Mouse (Mus musculus): ENCODE results near the gene Ryk. TPM values are rescaled to one million over a fixed set of nuclear protein-coding genes. Genes with fewer than 3 reads are reported as not detected.
A peak's percentile ranks its signal among the peaks of the same experiment; 100 is the strongest.

The Ryk gene
- polyA plus RNA-seq, 1 experiment from 2014 or later, result 12.9 TPM

- Histone ChIP-seq H3K27ac (replicated peaks) (no peak overlapping the region), H3K4me3 (no peak overlapping the region), H3K9me3 (replicated peaks) (peaks cover 18% of the 10 kb centered on the region), H3K27me3 (ENCODE audit: low read depth, poor library complexity, severe bottlenecking) (no peaks in the 10 kb centered on the region), H3K36me3 (peaks cover 48% of the 10 kb centered on the region), H3K4me1 (peaks cover 24% of the 10 kb centered on the region)
- 88% methylated on average over 7 of the region's 7 CpGs for WGBS
- DNase-seq (ENCODE audit: low spot score), result no peak
Observed at GRCm38 (mm10) chr9:102861789-102862188, 27.1 kb downstream of the Ryk start.

DNA sequence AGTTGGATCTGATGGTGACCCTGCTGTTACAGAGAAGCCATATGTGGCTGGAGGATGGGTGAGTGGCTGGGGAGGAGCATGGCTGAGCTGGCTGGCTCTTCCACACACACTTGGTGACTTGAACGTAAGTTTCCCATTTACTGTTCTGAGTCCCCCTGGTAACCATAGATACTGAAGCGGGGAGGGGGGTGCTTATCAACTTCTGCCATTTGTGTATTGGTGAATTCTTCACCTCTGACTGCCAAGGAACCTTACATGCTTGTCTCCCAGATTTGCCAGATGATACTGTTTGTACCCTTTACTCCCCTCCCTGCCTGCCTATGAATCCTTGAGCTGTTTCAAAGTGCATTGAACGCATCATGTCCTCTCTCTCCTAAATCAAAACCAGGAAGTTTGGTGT is 27.5 kb downstream of the Ryk start:
- no peak overlapping the region for H3K4me3 ChIP-seq
- H3K4me1 ChIP-seq, result peaks cover 24% of the 10 kb centered on the region
- peaks cover 14% of the 10 kb centered on the region for H3K9me3 ChIP-seq (replicated peaks)
- H3K27ac ChIP-seq (replicated peaks), result no peak overlapping the region
- peaks cover 44% of the 10 kb centered on the region for H3K36me3 ChIP-seq
- 87% methylated on average over 3 of the region's 3 CpGs for WGBS
- H3K27me3 ChIP-seq (ENCODE audit: low read depth, poor library complexity, severe bottlenecking), result no peaks in the 10 kb centered on the region
- no peak for DNase-seq (ENCODE audit: low spot score)

- no peak for DNase-seq (ENCODE audit: low spot score)
- no peaks in the 10 kb centered on the region for H3K27me3 ChIP-seq (ENCODE audit: low read depth, poor library complexity, severe bottlenecking)
- peaks cover 42% of the 10 kb centered on the region for H3K36me3 ChIP-seq
- H3K4me1 ChIP-seq, result peaks cover 24% of the 10 kb centered on the region
- peaks cover 5% of the 10 kb centered on the region for H3K9me3 ChIP-seq (replicated peaks)
- H3K27ac ChIP-seq (replicated peaks), result peak overlapping the region; percentile 52; the same call in 1 of the 2 replicates
- WGBS, result 81% methylated on average over 14 of the region's 14 CpGs
- H3K4me3 ChIP-seq, result no peak overlapping the region
Observed at GRCm38 (mm10) chr9:102863876-102864545, 29.3 kb downstream of the Ryk start.

GRCm38 (mm10) chr9:102864931-102865330 is 30.2 kb downstream of the Ryk start:
- Histone ChIP-seq H3K4me3 (no peak overlapping the region), H3K27ac (replicated peaks) (peak overlapping the region; percentile 11; the same call in 1 of the 2 replicates), H3K36me3 (peaks cover 46% of the 10 kb centered on the region), H3K9me3 (replicated peaks) (no peaks in the 10 kb centered on the region), H3K4me1 (peaks cover 24% of the 10 kb centered on the region), H3K27me3 (ENCODE audit: low read depth, poor library complexity, severe bottlenecking) (no peaks in the 10 kb centered on the region)
- no peak for DNase-seq (ENCODE audit: low spot score)
- 70% methylated on average over 8 of the region's 8 CpGs for WGBS

- DNase-seq (ENCODE audit: low spot score), result no peak
- H3K27ac ChIP-seq (replicated peaks), result no peak overlapping the region
- no peak overlapping the region for H3K4me3 ChIP-seq
- peaks cover 24% of the 10 kb centered on the region for H3K4me1 ChIP-seq
- WGBS, result 81% methylated on average over 12 of the region's 12 CpGs
- no peaks in the 10 kb centered on the region for H3K9me3 ChIP-seq (replicated peaks)
- H3K36me3 ChIP-seq, result peaks cover 58% of the 10 kb centered on the region
- H3K27me3 ChIP-seq (ENCODE audit: low read depth, poor library complexity, severe bottlenecking), result no peaks in the 10 kb centered on the region
Observed at GRCm38 (mm10) chr9:102865946-102866737, 31.4 kb downstream of the Ryk start.

- H3K27me3 ChIP-seq (ENCODE audit: low read depth, poor library complexity, severe bottlenecking), result no peaks in the 10 kb centered on the region
- H3K4me3 ChIP-seq, result no peak overlapping the region
- DNase-seq (ENCODE audit: low spot score), result peak; percentile 68
- H3K4me1 ChIP-seq, result peaks cover 24% of the 10 kb centered on the region
- peaks cover 61% of the 10 kb centered on the region for H3K36me3 ChIP-seq
- WGBS, result 5% methylated on average over 4 of the region's 4 CpGs
- H3K9me3 ChIP-seq (replicated peaks), result no peaks in the 10 kb centered on the region
- H3K27ac ChIP-seq (replicated peaks), result no peak overlapping the region
Observed at GRCm38 (mm10) chr9:102866893-102867292, 32.2 kb downstream of the Ryk start.

DNA sequence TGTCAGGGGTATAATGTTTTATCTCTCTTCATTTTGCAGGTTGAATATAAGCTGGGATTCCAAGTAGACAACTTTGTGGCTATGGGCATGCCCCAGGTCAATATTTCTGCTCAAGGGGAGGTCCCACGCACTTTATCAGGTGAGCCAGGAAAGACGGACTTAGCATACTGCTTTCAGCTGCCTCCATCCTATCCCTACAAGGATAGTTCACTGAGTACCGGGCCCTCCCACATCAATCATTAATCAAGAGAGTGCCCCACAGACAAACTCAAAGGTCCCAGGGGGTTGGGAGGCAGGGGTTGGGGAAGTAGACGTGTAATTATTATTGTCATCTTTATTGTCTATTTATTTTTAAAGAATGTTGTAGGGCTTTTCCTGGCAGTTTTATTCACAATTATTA is 32.8 kb downstream of the Ryk start:
- no peaks in the 10 kb centered on the region for H3K27me3 ChIP-seq (ENCODE audit: low read depth, poor library complexity, severe bottlenecking)
- DNase-seq (ENCODE audit: low spot score), result no peak
- no peak overlapping the region for H3K4me3 ChIP-seq
- 94% methylated on average over 4 of the region's 4 CpGs for WGBS
- no peak overlapping the region for H3K27ac ChIP-seq (replicated peaks)
- peaks cover 24% of the 10 kb centered on the region for H3K4me1 ChIP-seq
- no peaks in the 10 kb centered on the region for H3K9me3 ChIP-seq (replicated peaks)
- peaks cover 63% of the 10 kb centered on the region for H3K36me3 ChIP-seq

GRCm38 (mm10) chr9:102868451-102868850 is 33.7 kb downstream of the Ryk start:
- H3K27ac ChIP-seq (replicated peaks), result no peak overlapping the region
- H3K4me3 ChIP-seq, result no peak overlapping the region
- H3K9me3 ChIP-seq (replicated peaks), result no peaks in the 10 kb centered on the region
- H3K4me1 ChIP-seq, result peaks cover 23% of the 10 kb centered on the region
- WGBS, result 93% methylated on average over 7 of the region's 7 CpGs
- no peaks in the 10 kb centered on the region for H3K27me3 ChIP-seq (ENCODE audit: low read depth, poor library complexity, severe bottlenecking)
- H3K36me3 ChIP-seq, result peaks cover 67% of the 10 kb centered on the region
- no peak for DNase-seq (ENCODE audit: low spot score)

DNA sequence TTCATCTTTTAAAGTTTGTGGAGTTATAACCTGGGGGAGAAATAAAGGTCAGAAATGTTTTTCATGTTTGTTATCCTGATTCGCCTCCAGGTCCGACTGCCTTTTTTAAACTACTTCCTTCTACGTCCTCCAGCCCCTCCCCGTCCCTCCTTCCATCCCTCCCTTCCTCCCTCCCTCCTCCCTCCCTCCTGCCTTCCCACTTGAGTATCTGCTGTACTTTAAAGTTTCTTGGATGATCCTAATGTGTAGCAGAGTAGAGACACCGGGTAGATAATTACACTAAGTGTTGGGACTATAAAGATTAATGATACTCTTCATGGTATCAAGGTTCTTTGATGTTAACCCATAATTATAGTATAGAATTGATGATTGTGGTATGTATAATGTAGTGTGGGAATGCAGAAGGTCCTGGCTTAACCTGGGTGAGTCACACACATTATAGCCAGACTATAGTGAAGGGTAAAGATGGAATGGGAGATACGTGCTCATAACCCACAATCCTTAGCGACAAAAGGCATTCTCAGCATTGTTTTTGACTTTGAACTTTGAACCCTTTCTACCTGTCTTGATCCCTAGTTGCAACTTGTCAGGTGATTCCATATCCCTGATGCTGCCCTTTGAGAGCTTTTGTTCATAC is 41.5 kb downstream of the Ryk start:
- H3K27me3 ChIP-seq (ENCODE audit: low read depth, poor library complexity, severe bottlenecking), result no peaks in the 10 kb centered on the region
- 96% methylated on average over 7 of the region's 7 CpGs for WGBS
- no peaks in the 10 kb centered on the region for H3K9me3 ChIP-seq (replicated peaks)
- H3K4me1 ChIP-seq, result no peaks in the 10 kb centered on the region
- no peak overlapping the region for H3K27ac ChIP-seq (replicated peaks)
- H3K4me3 ChIP-seq, result no peak overlapping the region
- peaks cover 78% of the 10 kb centered on the region for H3K36me3 ChIP-seq
- DNase-seq (ENCODE audit: low spot score), result no peak

DNA sequence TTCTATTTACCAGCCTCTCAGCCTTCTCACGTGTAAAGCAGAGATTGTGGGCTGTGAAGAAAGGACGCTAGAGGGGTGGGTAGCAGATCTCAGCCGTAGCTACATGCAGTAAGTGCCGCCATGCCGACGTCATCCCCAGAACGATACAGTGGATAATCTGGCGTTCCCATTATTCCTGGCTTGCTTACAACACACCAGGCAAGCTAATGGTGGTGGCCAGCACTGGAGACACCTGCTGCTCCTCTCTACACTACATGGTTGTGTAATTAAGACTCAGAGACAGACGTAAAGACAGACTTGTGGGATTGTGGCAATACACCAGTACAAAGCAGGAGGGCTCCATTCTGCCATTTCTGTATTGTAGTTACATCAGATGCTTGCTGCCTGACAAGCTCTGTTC is 43.2 kb downstream of the Ryk start:
- H3K36me3 ChIP-seq, result peaks cover 69% of the 10 kb centered on the region
- H3K4me3 ChIP-seq, result no peak overlapping the region
- H3K27me3 ChIP-seq (ENCODE audit: low read depth, poor library complexity, severe bottlenecking), result no peaks in the 10 kb centered on the region
- WGBS, result 90% methylated on average over 9 of the region's 9 CpGs
- H3K9me3 ChIP-seq (replicated peaks), result no peaks in the 10 kb centered on the region
- no peak overlapping the region for H3K27ac ChIP-seq (replicated peaks)
- H3K4me1 ChIP-seq, result no peaks in the 10 kb centered on the region
- no peak for DNase-seq (ENCODE audit: low spot score)

- 71% methylated on average over 8 of the region's 8 CpGs for WGBS
- Histone ChIP-seq H3K4me1 (no peaks in the 10 kb centered on the region), H3K27ac (replicated peaks) (no peak overlapping the region), H3K36me3 (peaks cover 70% of the 10 kb centered on the region), H3K9me3 (replicated peaks) (no peaks in the 10 kb centered on the region), H3K27me3 (ENCODE audit: low read depth, poor library complexity, severe bottlenecking) (no peaks in the 10 kb centered on the region), H3K4me3 (no peak overlapping the region)
- peak; percentile 32 for DNase-seq (ENCODE audit: low spot score)
Observed at GRCm38 (mm10) chr9:102879545-102879944, 44.8 kb downstream of the Ryk start.

DNA sequence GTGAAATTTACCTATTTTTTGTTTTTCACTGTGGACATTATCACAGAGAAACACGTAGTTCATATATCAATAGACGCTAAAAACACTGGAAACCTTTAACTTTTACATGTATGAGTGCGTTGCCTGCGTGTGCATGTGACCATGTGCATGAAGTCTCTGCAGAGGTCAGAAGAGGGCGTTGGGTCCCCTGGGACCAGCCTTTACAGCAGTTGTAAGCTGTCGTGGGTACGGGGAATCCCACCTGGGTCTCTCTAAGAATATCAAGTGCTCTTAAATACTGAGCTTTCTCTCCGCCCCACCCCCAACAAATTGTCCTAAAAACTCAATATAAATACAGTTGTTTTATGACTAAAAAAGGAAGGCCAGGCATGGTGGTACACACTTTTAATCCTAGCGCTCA is 50.0 kb downstream of the Ryk start:
- Histone ChIP-seq H3K27me3 (ENCODE audit: low read depth, poor library complexity, severe bottlenecking) (no peaks in the 10 kb centered on the region), H3K4me1 (peaks cover 3% of the 10 kb centered on the region; the same call in 1 of the 2 replicates), H3K9me3 (replicated peaks) (no peaks in the 10 kb centered on the region), H3K36me3 (peaks cover 63% of the 10 kb centered on the region), H3K4me3 (no peak overlapping the region), H3K27ac (replicated peaks) (no peak overlapping the region)
- WGBS, result 87% methylated on average over 9 of the region's 9 CpGs
- no peak for DNase-seq (ENCODE audit: low spot score)

- H3K9me3 ChIP-seq (replicated peaks), result no peaks in the 10 kb centered on the region
- peaks cover 70% of the 10 kb centered on the region for H3K36me3 ChIP-seq
- no peak overlapping the region for H3K27ac ChIP-seq (replicated peaks)
- H3K4me1 ChIP-seq, result peaks cover 3% of the 10 kb centered on the region; the same call in 1 of the 2 replicates
- no peak overlapping the region for H3K4me3 ChIP-seq
- no peaks in the 10 kb centered on the region for H3K27me3 ChIP-seq (ENCODE audit: low read depth, poor library complexity, severe bottlenecking)
- WGBS, result 81% methylated on average over 9 of the region's 9 CpGs
- DNase-seq (ENCODE audit: low spot score), result no peak
Observed at GRCm38 (mm10) chr9:102890166-102890565, 55.4 kb downstream of the Ryk start.

Data from midbrain, embryonic 10.5 days (tissue).